Comparison of ENCODE assay signal across 7 mouse cellular contexts in genomic region chr1:78781899-78782298, GRCm38 (mm10). TPM values are rescaled to one million over a fixed set of nuclear protein-coding genes. Genes with fewer than 3 reads are reported as not detected.
DNase-seq lines count a peak whose midpoint lies in the region; ATAC-seq lines count a peak whose summit lies in the region.

No protein-coding gene starts in this region.

- H3K4me1 ChIP-seq in limb, embryonic 11.5 days (ENCODE audit: control insufficient read depth, insufficient read depth, low read length), result no peaks in the 10 kb centered on the region
- H3K4me1 ChIP-seq in limb, embryonic 10.5 days, result no peaks in the 10 kb centered on the region
- no peaks in the 10 kb centered on the region for H3K4me1 ChIP-seq in hindbrain, embryonic 12.5 days
- no peaks in the 10 kb centered on the region; the same call in 1 of the 2 replicates for H3K4me1 ChIP-seq in midbrain, embryonic 16.5 days (ENCODE audit: control insufficient read depth, insufficient read depth, low read length)

- DNase-seq in limb, embryonic 11.5 days (ENCODE audit: low spot score), result peak; percentile 40
- no peak for DNase-seq in limb, embryonic 10.5 days (ENCODE audit: low spot score)
- peak; percentile 26 for DNase-seq in adrenal gland, postnatal 25 days
- no peak for DNase-seq in ovary, postnatal 36 days (ENCODE audit: low spot score)
- DNase-seq in layer of hippocampus, adult 11-12 months (ENCODE audit: low spot score), result no peak

- H3K4me2 ChIP-seq in limb, embryonic 11.5 days (ENCODE audit: low read depth, severe bottlenecking), result no peak overlapping the region
- H3K4me2 ChIP-seq in hindbrain, embryonic 12.5 days (replicated peaks), result no peak overlapping the region
- H3K4me2 ChIP-seq in midbrain, embryonic 16.5 days (ENCODE audit: low read length), result no peak overlapping the region

- ATAC-seq in limb, embryonic 11.5 days (ENCODE audit: insufficient number of reproducible peaks, low FRiP score, low TSS enrichment, low read depth), result peak; percentile 60; the same call in 1 of the 2 replicates
- peak; percentile 71 for ATAC-seq in hindbrain, embryonic 12.5 days (ENCODE audit: low FRiP score)
- ATAC-seq in midbrain, embryonic 16.5 days, result peak; percentile 51

- no peaks in the 10 kb centered on the region for H3K27me3 ChIP-seq in limb, embryonic 11.5 days (ENCODE audit: control insufficient read depth, insufficient read depth, low read length)
- H3K27me3 ChIP-seq in limb, embryonic 10.5 days (ENCODE audit: low read depth, poor library complexity, severe bottlenecking), result no peaks in the 10 kb centered on the region
- no peaks in the 10 kb centered on the region for H3K27me3 ChIP-seq in hindbrain, embryonic 12.5 days
- H3K27me3 ChIP-seq in midbrain, embryonic 16.5 days (ENCODE audit: control insufficient read depth, insufficient read depth, low read depth, low read length), result no peaks in the 10 kb centered on the region

- H3K27ac ChIP-seq in limb, embryonic 11.5 days (replicated peaks; ENCODE audit: low read depth, low read length), result no peak overlapping the region
- no peak overlapping the region for H3K27ac ChIP-seq in limb, embryonic 10.5 days
- no peak overlapping the region for H3K27ac ChIP-seq in hindbrain, embryonic 12.5 days
- no peak overlapping the region for H3K27ac ChIP-seq in midbrain, embryonic 16.5 days (ENCODE audit: low read length)

- H3K9ac ChIP-seq in limb, embryonic 11.5 days (ENCODE audit: low read length), result no peak overlapping the region
- no peak overlapping the region for H3K9ac ChIP-seq in hindbrain, embryonic 12.5 days
- no peak overlapping the region for H3K9ac ChIP-seq in midbrain, embryonic 16.5 days (ENCODE audit: low read depth, low read length)

- no peaks in the 10 kb centered on the region for H3K9me3 ChIP-seq in limb, embryonic 11.5 days (ENCODE audit: control insufficient read depth, low read length)
- no peaks in the 10 kb centered on the region for H3K9me3 ChIP-seq in limb, embryonic 10.5 days (replicated peaks)
- no peaks in the 10 kb centered on the region for H3K9me3 ChIP-seq in hindbrain, embryonic 12.5 days (replicated peaks)
- no peaks in the 10 kb centered on the region for H3K9me3 ChIP-seq in midbrain, embryonic 16.5 days (replicated peaks; ENCODE audit: control insufficient read depth, low read length, poor library complexity, severe bottlenecking)

- H3K4me3 ChIP-seq in limb, embryonic 11.5 days (ENCODE audit: low read depth, low read length), result no peak overlapping the region
- H3K4me3 ChIP-seq in limb, embryonic 10.5 days, result no peak overlapping the region
- H3K4me3 ChIP-seq in hindbrain, embryonic 12.5 days, result no peak overlapping the region
- H3K4me3 ChIP-seq in midbrain, embryonic 16.5 days (ENCODE audit: low read depth, low read length), result no peak overlapping the region

- WGBS in limb, embryonic 11.5 days, result 75% methylated on average over 5 of the region's 5 CpGs
- 82% methylated on average over 5 of the region's 5 CpGs for WGBS in limb, embryonic 10.5 days
- 54% methylated on average over 5 of the region's 5 CpGs for WGBS in hindbrain, embryonic 12.5 days
- WGBS in midbrain, embryonic 16.5 days, result 40% methylated on average over 5 of the region's 5 CpGs

- H3K36me3 ChIP-seq in limb, embryonic 11.5 days (ENCODE audit: control insufficient read depth, insufficient read depth, low read length), result no peaks in the 10 kb centered on the region
- H3K36me3 ChIP-seq in limb, embryonic 10.5 days, result no peaks in the 10 kb centered on the region
- H3K36me3 ChIP-seq in hindbrain, embryonic 12.5 days, result no peaks in the 10 kb centered on the region
- H3K36me3 ChIP-seq in midbrain, embryonic 16.5 days (ENCODE audit: control insufficient read depth, insufficient read depth, low read length), result no peaks in the 10 kb centered on the region

RNA-seq across cellular contexts. Expression of gene Kcne4, which starts 34.7 kb away (rescaled TPM):
- polyA plus RNA-seq in limb, embryonic 11.5 days (2014; fragmentation: Nextera tagmentation; extraction: Ambion mirVana), result 1.0 and 2.0 TPM in 2 replicates
- 0.16 and 0.90 TPM in 2 replicates for polyA plus RNA-seq in limb, embryonic 10.5 days (2016; fragmentation: Nextera tagmentation; extraction: Ambion mirVana)
- 3.8 and 5.3 TPM in 2 replicates for total RNA-seq in adrenal gland, postnatal 25 days (2021)
- polyA plus RNA-seq in hindbrain, embryonic 12.5 days (2016; fragmentation: Nextera tagmentation; extraction: Ambion mirVana), result 1.7 and 2.2 TPM in 2 replicates
- polyA plus RNA-seq in midbrain, embryonic 16.5 days (2015; fragmentation: Nextera tagmentation; extraction: Ambion mirVana), result 1.2 and 1.5 TPM in 2 replicates

Comparison
In these comparisons a context has a peak if more than half of its experiments do, and no peak if none do; other contexts are left out.
1. DNase-seq: peak in limb, embryonic 11.5 days (single experiment) and adrenal gland, postnatal 25 days (single experiment); none in limb, embryonic 10.5 days (single experiment), ovary, postnatal 36 days (single experiment) and layer of hippocampus, adult 11-12 months (single experiment).
2. Peak in every context shown above with its lines, with median percentiles within 50 percentile points of each other: ATAC-seq.